Mouse (Mus musculus) midbrain, embryonic 16.5 days (tissue): ENCODE results near the gene Fgl2. TPM values are rescaled to one million over a fixed set of nuclear protein-coding genes. Genes with fewer than 3 reads are reported as not detected.
A peak's percentile ranks its signal among the peaks of the same experiment; 100 is the strongest.

Source experiments
- ATAC-seq: fragments of 200-750 bp; cut with Nextera tagmentation; 2 replicates; pipeline ENCODE4 v1.8.0; 2017; ENCODE audit warnings: moderate TSS enrichment
- H3K27ac ChIP-seq: fragments of 300-500 bp; sonication (generic); 2 replicates; pipeline ENCODE4 v1.5.1; 2014; ENCODE audit warnings: mild to moderate bottlenecking, low read length, mixed read lengths
- H3K27me3 ChIP-seq: fragments of 300-500 bp; sonication (generic); 2 replicates; pipeline ENCODE4 v1.6.1; 2014; ENCODE audit warnings: low read depth, low read length, mixed read lengths; ENCODE audit not compliant: control insufficient read depth, insufficient read depth
- H3K36me3 ChIP-seq: fragments of 300-500 bp; sonication (generic); 2 replicates; pipeline ENCODE4 v1.6.1; 2014; ENCODE audit warnings: mild to moderate bottlenecking, low read length, moderate library complexity, mixed read lengths; ENCODE audit not compliant: control insufficient read depth, insufficient read depth
- H3K4me1 ChIP-seq: fragments of 300-500 bp; sonication (generic); 2 replicates; pipeline ENCODE4 v1.6.1; 2014; ENCODE audit warnings: mild to moderate bottlenecking, low read length, mixed read lengths; ENCODE audit not compliant: control insufficient read depth, insufficient read depth
- H3K4me2 ChIP-seq: fragments of 300-500 bp; sonication (generic); 2 replicates; pipeline ENCODE4 v1.6.1; 2014; ENCODE audit warnings: mild to moderate bottlenecking, low read length, mixed read lengths
- H3K4me3 ChIP-seq: fragments of 300-500 bp; sonication (generic); 2 replicates; pipeline ENCODE4 v1.5.1; 2014; ENCODE audit warnings: low read depth, mild to moderate bottlenecking, low read length, moderate library complexity, mixed read lengths
- H3K9ac ChIP-seq: fragments of 300-500 bp; sonication (generic); 2 replicates; pipeline ENCODE4 v1.6.1; 2014; ENCODE audit warnings: low read depth, low read length, mixed read lengths
- H3K9me3 ChIP-seq: fragments of 300-500 bp; sonication (generic); replicated peaks from 2 replicates; pipeline ENCODE4 v1.6.1; 2014; ENCODE audit warnings: mild to moderate bottlenecking, low read length, mixed read lengths; ENCODE audit not compliant: control insufficient read depth, poor library complexity, severe bottlenecking
- WGBS: fragments of 180-500 bp; shearing (Covaris S2); extraction: QIAGEN DNeasy Blood & Tissue Kit; methylation state at CpG from one replicate; pipeline ENCODE4 v1.1.7; 2014; 5-methylcytosine and 5-hydroxymethylcytosine counted together
- polyA plus RNA-seq: library from polyadenylated mRNA; unstranded; fragments of >200 nt; fragmentation: Nextera tagmentation; extraction: Ambion mirVana; gene quantifications from 2 replicates; pipeline ENCODE4 v1.2.1, GENCODE M21; 2015

Gene Fgl2
- polyA plus RNA-seq, 1 experiment from 2014 or later, result 1.9 TPM

- H3K27me3 ChIP-seq, result no peaks in the 10 kb centered on the region
These were observed 13.8 kb upstream of the Fgl2 start for GRCm38 (mm10) chr5:21358648-21359047.

GRCm38 (mm10) chr5:21363343-21363742, 9.1 kb upstream of the Fgl2 start:
- no peak for ATAC-seq
- 90% methylated on average over 3 of the region's 3 CpGs for whole genome bisulfite sequencing
- Histone ChIP-seq H3K9ac (no peak overlapping the region), H3K27ac (no peak overlapping the region), H3K27me3 (no peaks in the 10 kb centered on the region), H3K4me2 (no peak overlapping the region), H3K9me3 (0 out of 2 replicates have a peak, but pooled peaks cover 3% of the 10 kb centered on the region), H3K4me3 (no peak overlapping the region), H3K4me1 (no peaks in the 10 kb centered on the region), H3K36me3 (no peaks in the 10 kb centered on the region)

More at GRCm38 (mm10) chr5:21358648-21359047, 13.8 kb upstream of the Fgl2 start:
- Histone ChIP-seq H3K27ac (no peak overlapping the region), H3K4me2 (no peak overlapping the region), H3K36me3 (no peaks in the 10 kb centered on the region), H3K4me3 (no peak overlapping the region), H3K9ac (no peak overlapping the region), H3K9me3 (0 out of 2 replicates have a peak, but pooled peaks cover 3% of the 10 kb centered on the region), H3K4me1 (no peaks in the 10 kb centered on the region)
- 83% methylated on average over 3 of the region's 3 CpGs for WGBS
- no peak for ATAC-seq

DNA sequence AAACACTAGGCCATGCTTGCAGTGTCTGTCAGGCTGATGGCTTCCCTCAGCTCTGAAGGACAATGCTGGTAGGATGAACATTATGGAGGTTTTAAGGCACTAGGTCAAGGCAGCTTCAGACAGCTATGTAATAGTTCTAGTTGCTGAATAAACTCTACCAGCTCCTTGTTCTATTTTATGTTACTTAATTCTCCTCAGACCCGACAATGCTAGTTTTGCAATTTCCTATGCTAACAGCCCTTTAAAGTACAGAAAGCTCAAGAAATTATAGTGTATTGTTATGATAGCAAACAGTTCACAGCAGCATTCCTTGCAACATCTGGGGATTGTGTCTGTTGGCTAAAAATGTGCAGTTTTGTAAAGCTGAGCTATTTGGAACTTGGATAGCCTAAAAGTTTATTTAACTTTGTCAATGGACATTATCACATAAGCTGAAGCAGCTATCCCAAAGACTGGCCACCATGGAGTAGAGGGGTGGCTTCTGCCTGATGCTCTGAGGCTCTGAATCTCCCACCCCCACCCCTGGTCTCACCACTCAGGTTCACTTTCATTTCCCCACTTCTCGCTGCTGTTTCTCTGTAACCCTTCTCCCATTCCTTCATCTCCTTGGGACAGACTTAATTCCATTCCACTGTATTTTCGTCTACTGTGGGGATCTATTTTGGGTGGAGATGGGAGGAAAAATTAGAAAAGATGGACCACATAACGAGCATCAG, 5.9 kb upstream of the Fgl2 start:
- no peaks in the 10 kb centered on the region for H3K27me3 ChIP-seq
- H3K4me2 ChIP-seq, result no peak overlapping the region
- H3K9ac ChIP-seq, result no peak overlapping the region
- H3K4me3 ChIP-seq, result no peak overlapping the region
- H3K9me3 ChIP-seq, result 0 out of 2 replicates have a peak, but pooled peaks cover 3% of the 10 kb centered on the region
- H3K27ac ChIP-seq, result no peak overlapping the region
- H3K4me1 ChIP-seq, result no peaks in the 10 kb centered on the region
- WGBS, result 69% methylated on average over 4 of the region's 4 CpGs
- H3K36me3 ChIP-seq, result no peaks in the 10 kb centered on the region
- no peak for ATAC-seq

DNA sequence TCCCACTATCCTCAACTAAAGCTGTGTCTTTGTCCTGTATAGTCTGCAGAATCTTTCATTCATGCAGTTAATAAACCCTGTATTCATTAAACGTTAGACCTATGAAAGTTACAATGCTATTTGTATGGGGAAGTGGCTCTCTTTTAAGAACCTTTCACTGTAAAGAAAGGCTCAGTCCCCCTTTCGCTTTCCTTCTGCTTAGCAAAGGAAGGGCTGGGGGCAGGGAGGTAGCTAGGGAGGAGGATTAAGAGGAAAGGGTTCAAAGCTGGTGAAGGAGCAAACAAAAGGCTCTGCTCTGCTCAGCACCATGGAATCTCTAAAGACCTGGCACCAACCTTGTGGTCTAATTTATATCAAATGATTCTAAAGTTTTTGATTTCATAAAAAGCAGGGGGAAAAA, 4.9 kb upstream of the Fgl2 start:
- H3K9ac ChIP-seq, result no peak overlapping the region
- H3K36me3 ChIP-seq, result no peaks in the 10 kb centered on the region
- H3K9me3 ChIP-seq, result 0 out of 2 replicates have a peak, but pooled peaks cover 3% of the 10 kb centered on the region
- no peak for ATAC-seq
- H3K4me3 ChIP-seq, result no peak overlapping the region
- no peak overlapping the region for H3K27ac ChIP-seq
- no peaks in the 10 kb centered on the region for H3K27me3 ChIP-seq
- H3K4me2 ChIP-seq, result no peak overlapping the region
- H3K4me1 ChIP-seq, result 0 out of 2 replicates have a peak, but pooled peaks cover 3% of the 10 kb centered on the region
- 5% methylated on average over 2 of the region's 2 CpGs for WGBS

DNA sequence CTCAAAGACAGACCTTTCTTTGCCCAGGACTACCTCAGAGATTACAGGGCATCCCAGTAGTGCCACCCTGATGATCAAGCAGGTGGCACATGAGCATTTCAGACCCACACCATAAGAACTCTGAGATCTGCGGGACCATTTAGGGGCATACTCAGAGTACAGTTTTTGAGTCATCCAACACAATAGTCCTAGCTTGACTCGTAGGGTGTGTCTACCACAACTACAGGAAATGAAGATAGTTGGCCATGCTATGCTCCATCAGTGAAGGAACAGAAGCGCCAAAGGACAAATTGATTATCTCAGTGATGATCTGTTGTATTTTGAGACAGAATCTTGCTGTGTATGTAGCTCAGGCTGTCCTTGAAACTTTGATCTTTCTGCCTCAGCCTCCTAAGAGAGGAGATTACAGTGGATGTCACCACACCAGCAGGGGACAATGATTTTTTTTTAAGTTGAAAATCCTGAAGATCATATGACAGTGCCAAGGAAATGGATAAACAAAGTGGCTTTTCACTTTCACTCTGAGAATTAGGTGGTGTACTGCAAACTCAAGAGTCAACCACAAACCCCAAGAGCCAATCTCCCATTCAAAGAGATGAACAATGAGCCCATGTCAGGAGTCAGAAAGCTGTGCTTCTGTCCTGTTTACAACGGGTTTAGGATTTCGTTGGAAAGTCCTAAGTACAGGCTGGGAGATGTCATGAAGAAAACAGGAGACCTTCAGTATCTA, 2.1 kb upstream of the Fgl2 start:
- Histone ChIP-seq H3K27ac (no peak overlapping the region), H3K27me3 (no peaks in the 10 kb centered on the region), H3K36me3 (no peaks in the 10 kb centered on the region), H3K9me3 (no peaks in the 10 kb centered on the region), H3K4me3 (no peak overlapping the region), H3K4me2 (no peak overlapping the region), H3K4me1 (peaks cover 6% of the 10 kb centered on the region; the same call in 1 of the 2 replicates), H3K9ac (no peak overlapping the region)
- ATAC-seq, result no peak
- WGBS, result 92% methylated on average over 5 of the region's 5 CpGs

DNA sequence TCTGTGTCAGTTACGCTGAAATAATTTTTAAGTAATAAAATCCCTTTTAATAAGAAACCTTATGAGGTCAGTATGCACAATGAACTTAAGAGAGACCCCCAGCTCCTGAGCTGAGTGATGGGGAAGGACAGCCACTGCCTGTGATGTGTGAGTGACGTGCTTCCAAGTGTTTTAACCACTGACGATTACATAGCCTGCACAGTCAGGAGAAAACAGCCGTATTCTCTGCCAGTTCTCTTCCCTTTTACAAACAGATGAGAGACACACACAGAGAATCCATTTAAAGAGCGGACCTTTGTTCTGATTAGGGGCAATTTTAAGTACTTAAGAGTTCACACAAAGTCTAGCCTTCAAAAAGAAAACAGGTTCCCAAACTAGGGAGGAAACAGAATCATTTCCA, 522 bp upstream of the Fgl2 start:
- 27% methylated on average over 5 of the region's 5 CpGs for WGBS
- peaks cover 6% of the 10 kb centered on the region; the same call in 1 of the 2 replicates for H3K4me1 ChIP-seq
- no peaks in the 10 kb centered on the region for H3K27me3 ChIP-seq
- no peaks in the 10 kb centered on the region for H3K36me3 ChIP-seq
- peak overlapping the region; percentile 79 for H3K9ac ChIP-seq
- H3K27ac ChIP-seq, result no peak overlapping the region; the same call in 1 of the 2 replicates
- H3K9me3 ChIP-seq, result no peaks in the 10 kb centered on the region
- peak; percentile 74 for ATAC-seq
- H3K4me3 ChIP-seq, result peak overlapping the region; percentile 57
- peak overlapping the region; percentile 95 for H3K4me2 ChIP-seq

DNA sequence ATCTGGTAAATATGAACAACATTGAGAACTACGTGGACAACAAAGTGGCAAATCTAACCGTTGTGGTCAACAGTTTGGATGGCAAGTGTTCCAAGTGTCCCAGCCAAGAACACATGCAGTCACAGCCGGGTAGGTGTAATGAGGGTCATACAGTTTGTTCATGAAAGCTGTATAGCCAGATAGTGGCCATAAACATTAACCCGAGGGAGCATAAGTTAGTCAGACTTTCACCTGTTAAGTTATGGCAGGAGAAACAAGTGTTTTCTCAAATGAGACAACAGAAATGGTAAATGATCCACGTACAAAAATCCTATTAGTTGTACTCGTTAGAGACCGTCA, 707 bp downstream of the Fgl2 start:
- Histone ChIP-seq H3K27ac (0 out of 2 replicates have a peak overlapping the region, but pooled peaks have one; percentile 66), H3K27me3 (no peaks in the 10 kb centered on the region), H3K4me1 (peaks cover 6% of the 10 kb centered on the region; the same call in 1 of the 2 replicates), H3K36me3 (no peaks in the 10 kb centered on the region), H3K4me2 (peak overlapping the region; percentile 95), H3K9ac (peak overlapping the region; percentile 79), H3K9me3 (no peaks in the 10 kb centered on the region), H3K4me3 (peak overlapping the region; percentile 57)
- ATAC-seq, result no peak
- 68% methylated on average over 7 of the region's 7 CpGs for WGBS

DNA sequence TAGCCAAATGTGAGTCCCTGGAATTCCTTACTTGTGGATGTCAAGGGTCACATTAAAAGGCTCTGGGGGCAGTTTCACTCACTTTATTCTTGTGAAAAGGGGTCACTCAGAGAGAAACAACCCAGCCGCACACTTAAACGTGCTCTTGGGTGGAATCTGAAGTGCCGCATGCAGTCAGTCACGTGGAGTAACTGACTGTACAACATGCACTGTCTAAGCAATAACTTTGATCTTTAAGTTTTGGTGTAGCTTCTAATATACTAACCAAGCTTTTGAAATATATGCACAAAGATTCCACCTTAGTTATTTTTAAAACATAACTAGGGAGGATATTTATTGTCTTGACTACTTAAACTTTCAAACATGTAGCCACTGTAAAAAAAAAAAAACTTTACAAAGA, 4.5 kb downstream of the Fgl2 start:
- Histone ChIP-seq H3K36me3 (no peaks in the 10 kb centered on the region), H3K27me3 (no peaks in the 10 kb centered on the region), H3K4me3 (no peak overlapping the region), H3K9me3 (no peaks in the 10 kb centered on the region), H3K27ac (no peak overlapping the region), H3K4me1 (peaks cover 6% of the 10 kb centered on the region; the same call in 1 of the 2 replicates), H3K9ac (no peak overlapping the region), H3K4me2 (no peak overlapping the region)
- no peak for ATAC-seq
- 68% methylated on average over 4 of the region's 4 CpGs for WGBS

GRCm38 (mm10) chr5:21378397-21378796, 6.0 kb downstream of the Fgl2 start:
- ATAC-seq, result no peak
- H3K4me1 ChIP-seq, result no peaks in the 10 kb centered on the region
- H3K4me2 ChIP-seq, result no peak overlapping the region
- no peak overlapping the region for H3K4me3 ChIP-seq
- H3K36me3 ChIP-seq, result no peaks in the 10 kb centered on the region
- H3K27ac ChIP-seq, result no peak overlapping the region
- H3K9ac ChIP-seq, result no peak overlapping the region
- WGBS, result 88% methylated on average over 2 of the region's 2 CpGs
- no peaks in the 10 kb centered on the region for H3K9me3 ChIP-seq
- no peaks in the 10 kb centered on the region for H3K27me3 ChIP-seq
